Mouse (Mus musculus): Measurements from ENCODE around the gene Klk8.

Klk8 gene

GRCm38 (mm10) chr7:43797333-43797769, at the start of gene Klk8:
TSS of gene Klk8 (plus strand) at chr7:43797577.
- DNase-seq, result peak; percentile 32

- no peak for DNase-seq
Observed at GRCm38 (mm10) chr7:43747788-43748187, 49.6 kb upstream of the Klk8 start.

- DNase-seq, result no peak
Observed at GRCm38 (mm10) chr7:43752806-43753205, 44.6 kb upstream of the Klk8 start.

GRCm38 (mm10) chr7:43766484-43766883, 30.9 kb upstream of the Klk8 start:
- DNase-seq, result no peak

GRCm38 (mm10) chr7:43768597-43768996, 28.8 kb upstream of the Klk8 start, which contains the start of gene Klk12:
TSS of gene Klk12 (plus strand) at chr7:43768897.
- DNase-seq, result no peak

GRCm38 (mm10) chr7:43769636-43770035, 27.7 kb upstream of the Klk8 start:
- DNase-seq, result no peak

- no peak for DNase-seq
Observed at GRCm38 (mm10) chr7:43770701-43771100, 26.7 kb upstream of the Klk8 start.

- DNase-seq, result no peak
Observed at GRCm38 (mm10) chr7:43771916-43772315, 25.5 kb upstream of the Klk8 start.

GRCm38 (mm10) chr7:43772901-43773300, 24.5 kb upstream of the Klk8 start:
- DNase-seq, result no peak

GRCm38 (mm10) chr7:43774364-43774763, 23.0 kb upstream of the Klk8 start, which contains the start of gene Klk11:
TSS of gene Klk11 (plus strand) at chr7:43774604.
- no peak for DNase-seq

- no peak for DNase-seq
Observed at GRCm38 (mm10) chr7:43774802-43775201, 22.6 kb upstream of the Klk8 start.

GRCm38 (mm10) chr7:43775311-43776057, 21.9 kb upstream of the Klk8 start:
- no peak for DNase-seq

- DNase-seq, result no peak
Observed at GRCm38 (mm10) chr7:43776506-43776905, 20.9 kb upstream of the Klk8 start.

GRCm38 (mm10) chr7:43777423-43777822, 20.0 kb upstream of the Klk8 start:
- DNase-seq, result no peak

- no peak for DNase-seq
Observed at GRCm38 (mm10) chr7:43778176-43778970, 19.0 kb upstream of the Klk8 start.

GRCm38 (mm10) chr7:43780241-43780640, 17.1 kb upstream of the Klk8 start:
- DNase-seq, result no peak

GRCm38 (mm10) chr7:43780746-43781145, 16.6 kb upstream of the Klk8 start, which contains the start of gene Klk10:
TSS of gene Klk10 (plus strand) at chr7:43781035.
- DNase-seq, result no peak

GRCm38 (mm10) chr7:43781541-43781940, 15.8 kb upstream of the Klk8 start:
- DNase-seq, result no peak

GRCm38 (mm10) chr7:43782275-43783265, 14.8 kb upstream of the Klk8 start:
- DNase-seq, result peak; percentile 91

GRCm38 (mm10) chr7:43785286-43785685, 12.1 kb upstream of the Klk8 start:
- DNase-seq, result no peak

GRCm38 (mm10) chr7:43788096-43788495, 9.3 kb upstream of the Klk8 start:
- no peak for DNase-seq

- no peak for DNase-seq
Observed at GRCm38 (mm10) chr7:43789295-43789694, 8.1 kb upstream of the Klk8 start.

GRCm38 (mm10) chr7:43791591-43791990, 5.8 kb upstream of the Klk8 start, which contains the start of gene Klk9:
TSS of gene Klk9 (plus strand) at chr7:43791891.
- no peak for DNase-seq
